Mouse (Mus musculus) adrenal gland, postnatal 10 days (tissue): ENCODE results near the gene Prnd. TPM values are rescaled to one million over a fixed set of nuclear protein-coding genes. Genes with fewer than 3 reads are reported as not detected.

ENCODE experiments used
- DNase-seq: peaks from one replicate; pipeline ENCODE4 v3.0.0; 2021; ENCODE audit warnings: mixed read lengths
- long read RNA-seq, 2 experiments: library from polyadenylated mRNA; stranded (forward); transcript quantifications; one replicate each; pipeline ENCODE4 v2.0.0; 2021
- total RNA-seq, 2 experiments: library from RNA; stranded (reverse); gene quantifications; 2 replicates each; pipeline ENCODE4 v1.2.3; 2021

Gene Prnd
- total RNA-seq, result 10 to 100 TPM in 1 of 2 experiments, 1 to 10 TPM in 1; 6.3 to 15.8 TPM
- long read RNA-seq, experiment 1, partial matches to known transcripts, result 0 of 5 reads
- long read RNA-seq, experiment 1, other reads (novel, unspliced or antisense), result 0 of 5 reads
- long read RNA-seq, experiment 2, transcript Prnd-203 (3 exons, 1,938 nt), result major isoform, 6 of 12 reads
- long read RNA-seq, experiment 2, partial matches to known transcripts, result 0 of 12 reads
- long read RNA-seq, experiment 2, other reads (novel, unspliced or antisense), result 1 of 12 reads

GRCm38 (mm10) chr2:131950598-131951095 is at the start of gene Prnd:
TSS of gene Prnd (plus strand) at chr2:131950861.
- peak; percentile 20 for DNase-seq

GRCm38 (mm10) chr2:131902423-131902822 is 48.2 kb upstream of the Prnd start:
- DNase-seq, result no peak

GRCm38 (mm10) chr2:131902867-131903266 is 47.8 kb upstream of the Prnd start:
- DNase-seq, result peak; percentile 18

DNA sequence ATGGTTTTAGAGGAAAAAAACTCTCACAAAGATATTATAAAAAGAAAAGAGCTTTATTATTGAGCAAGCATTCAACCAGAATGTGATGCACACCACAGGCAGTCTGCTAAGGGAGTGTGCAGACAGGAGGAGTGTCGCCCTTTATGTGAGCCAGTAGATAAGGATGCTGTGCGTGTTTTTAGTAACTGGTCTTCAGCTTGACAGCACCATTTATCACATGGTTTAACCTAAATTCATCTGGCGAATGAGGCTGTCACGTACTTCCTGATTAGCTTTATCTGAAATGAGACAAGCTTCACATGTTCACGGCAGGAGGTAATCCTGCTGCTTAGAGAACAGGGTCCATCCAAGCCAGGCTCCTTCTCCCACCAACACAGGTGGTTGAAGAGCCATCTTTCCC is 45.6 kb upstream of the Prnd start:
- no peak for DNase-seq

GRCm38 (mm10) chr2:131905776-131906175 is 44.9 kb upstream of the Prnd start:
- DNase-seq, result no peak

- no peak for DNase-seq
Measured at GRCm38 (mm10) chr2:131906266-131906665, 44.4 kb upstream of the Prnd start.

- DNase-seq, result peak; percentile 79
Measured at GRCm38 (mm10) chr2:131906846-131907245, 43.8 kb upstream of the Prnd start.

DNA sequence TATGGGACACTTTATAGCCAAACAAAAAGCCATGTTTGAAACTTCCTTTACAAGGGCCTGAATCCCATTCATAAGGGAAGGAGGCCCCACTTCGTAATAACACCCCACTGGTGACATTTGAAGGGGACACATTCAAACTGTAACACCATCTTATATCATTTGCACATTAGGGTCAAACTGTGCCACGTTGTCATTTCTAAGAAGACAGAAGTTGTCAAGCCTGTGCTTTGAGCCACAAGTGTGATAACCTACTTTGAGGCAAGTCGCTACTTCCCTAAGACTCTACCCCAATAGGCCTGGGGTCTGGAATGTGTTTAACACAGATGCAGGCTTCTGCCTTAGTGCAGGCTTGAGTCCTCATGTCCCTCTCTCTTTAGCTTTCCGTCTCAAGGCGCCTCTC is 43.4 kb upstream of the Prnd start:
- DNase-seq, result no peak

DNA sequence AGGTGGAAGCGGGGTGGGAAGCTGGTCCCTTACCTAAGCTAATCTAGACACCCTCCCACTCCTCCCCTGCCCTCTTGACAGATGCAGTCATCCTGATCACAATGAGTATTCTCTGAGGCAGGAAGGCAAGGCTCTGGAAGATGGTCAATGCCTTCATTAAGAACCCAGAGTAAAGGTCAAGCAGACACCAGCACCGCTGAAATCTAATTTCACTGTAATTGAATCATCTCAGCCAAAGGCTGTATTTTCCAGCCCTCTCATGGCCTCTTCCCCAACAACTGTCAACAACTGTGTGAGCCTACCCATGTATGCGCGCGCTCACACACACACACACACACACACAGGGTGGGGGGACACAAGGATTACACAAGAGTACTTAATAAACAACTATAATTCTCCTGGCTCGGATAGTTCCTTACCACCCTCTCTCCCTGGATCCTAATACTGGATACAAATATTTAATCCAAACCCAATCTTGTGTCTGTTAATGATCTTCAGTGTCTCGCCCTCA is 42.3 kb upstream of the Prnd start:
- DNase-seq, result peak; percentile 16

- no peak for DNase-seq
Measured at GRCm38 (mm10) chr2:131908906-131909305, 41.8 kb upstream of the Prnd start.

DNA sequence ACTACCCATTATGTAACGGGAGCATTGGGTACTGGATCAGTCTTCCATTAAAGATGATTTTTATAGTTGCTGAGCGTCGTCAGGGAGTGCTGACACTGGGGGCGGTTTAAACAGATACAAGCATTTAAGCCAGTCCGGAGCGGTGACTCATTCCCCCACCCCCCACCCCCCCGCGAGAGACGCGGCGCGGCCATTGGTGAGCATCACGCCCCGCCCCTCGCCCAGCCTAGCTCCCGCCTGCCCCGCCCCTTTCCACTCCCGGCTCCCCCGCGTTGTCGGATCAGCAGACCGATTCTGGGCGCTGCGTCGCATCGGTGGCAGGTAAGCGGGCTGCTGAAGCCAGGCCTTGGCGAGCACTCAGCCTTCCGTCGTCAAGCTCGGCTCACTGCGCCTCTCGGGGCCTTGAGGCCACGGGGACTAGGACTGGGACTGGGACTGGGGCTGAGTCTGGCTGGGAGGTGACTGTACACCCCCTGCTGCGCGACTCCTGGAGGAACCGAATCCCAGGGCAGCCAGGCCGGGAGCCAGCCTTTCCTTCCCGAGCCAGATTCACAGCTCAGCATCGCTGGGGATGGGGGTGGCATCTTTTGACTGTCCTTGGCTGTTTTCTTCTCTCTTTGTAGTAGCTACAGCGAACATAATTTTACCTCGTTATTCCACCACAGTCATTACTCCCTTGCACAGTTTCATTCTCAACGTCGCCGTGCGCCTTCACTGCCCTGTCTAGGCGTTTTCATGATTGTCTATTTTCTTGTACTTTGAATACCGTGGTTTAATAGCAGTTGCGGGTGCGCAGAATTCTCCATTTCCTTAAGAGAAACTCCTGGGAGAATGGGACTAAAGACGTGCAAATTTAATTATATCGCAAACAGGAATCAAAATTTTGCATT is 40.7 kb upstream of the Prnd start, which contains the start of the genes Prnp and Prn:
Prnp (plus strand) TSS at position 246 of the 890 bp plus-strand sequence.
Prn (plus strand) TSS at position 275 of the 890 bp plus-strand sequence.
- DNase-seq, result peak; percentile 95

GRCm38 (mm10) chr2:131910847-131911246 is 39.8 kb upstream of the Prnd start:
- no peak for DNase-seq

DNA sequence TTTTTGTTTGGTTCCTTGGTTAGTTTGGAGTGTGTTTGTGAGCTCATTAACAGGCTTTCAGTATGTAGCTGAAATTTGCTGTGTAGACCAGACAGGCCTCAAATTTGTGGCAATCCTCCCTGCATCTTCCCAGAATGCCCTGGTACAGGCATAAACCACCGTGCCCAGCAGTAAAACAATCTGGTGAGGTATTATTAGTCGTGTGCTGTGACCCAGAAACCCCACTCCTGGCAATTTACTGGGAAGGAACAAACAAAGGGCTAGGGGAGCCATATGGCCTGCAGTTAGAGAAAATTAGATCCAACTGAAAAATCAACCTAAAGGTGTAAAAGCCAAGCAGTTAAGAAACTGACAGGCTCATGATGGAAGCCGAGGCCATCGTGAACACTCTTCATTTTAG is 39.3 kb upstream of the Prnd start:
- DNase-seq, result no peak

GRCm38 (mm10) chr2:131912526-131913258 is 38.0 kb upstream of the Prnd start:
- DNase-seq, result no peak

DNA sequence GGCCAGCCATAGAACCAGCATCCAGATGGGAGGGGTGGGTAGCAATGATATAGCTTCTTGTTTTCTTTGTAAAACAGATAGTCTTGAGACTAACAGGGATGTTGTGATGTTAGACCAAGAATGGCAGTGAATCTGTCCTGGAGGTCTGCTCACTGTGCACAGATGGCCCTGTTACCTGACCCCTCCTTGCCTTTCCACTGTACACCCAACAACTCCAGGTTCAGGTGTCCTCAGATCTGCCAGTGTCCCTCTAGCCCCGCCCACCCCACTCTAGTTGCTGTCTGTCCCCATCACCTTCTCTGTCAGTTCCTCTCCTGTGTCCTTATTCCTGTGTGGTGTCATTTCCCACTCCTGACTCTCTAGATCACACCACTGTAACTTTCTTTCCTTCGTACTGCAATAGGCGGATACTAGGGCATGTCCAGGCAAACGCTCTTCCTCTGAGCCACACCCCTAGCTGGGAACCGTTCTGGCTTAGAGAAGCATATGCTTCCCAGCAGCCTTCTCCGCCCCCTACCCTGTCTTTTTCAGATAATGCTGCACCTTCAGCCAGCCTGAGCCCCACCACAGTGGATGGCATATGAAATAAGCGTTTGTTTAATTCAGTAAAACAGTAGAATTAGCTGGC is 18.3 kb upstream of the Prnd start:
- DNase-seq, result no peak

DNA sequence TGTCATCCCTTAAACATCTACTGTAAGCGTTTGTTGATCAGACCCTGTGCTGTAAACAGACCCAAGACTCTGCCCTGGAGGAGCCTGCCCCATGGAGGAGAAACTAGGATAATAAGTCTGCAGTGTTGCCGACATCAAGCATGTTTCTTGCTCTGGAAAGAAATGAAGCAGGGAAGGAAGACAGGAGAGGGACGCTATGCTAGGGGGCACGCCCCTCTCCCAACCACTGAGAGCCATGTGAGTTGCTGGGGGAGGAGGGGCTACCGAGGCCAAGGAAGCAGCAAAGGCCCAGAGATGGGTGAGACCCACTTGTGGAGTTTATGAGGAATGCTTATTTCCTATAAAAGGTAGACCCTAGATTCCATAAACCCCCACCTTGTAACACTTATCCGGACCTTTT is 17.6 kb upstream of the Prnd start:
- no peak for DNase-seq

DNA sequence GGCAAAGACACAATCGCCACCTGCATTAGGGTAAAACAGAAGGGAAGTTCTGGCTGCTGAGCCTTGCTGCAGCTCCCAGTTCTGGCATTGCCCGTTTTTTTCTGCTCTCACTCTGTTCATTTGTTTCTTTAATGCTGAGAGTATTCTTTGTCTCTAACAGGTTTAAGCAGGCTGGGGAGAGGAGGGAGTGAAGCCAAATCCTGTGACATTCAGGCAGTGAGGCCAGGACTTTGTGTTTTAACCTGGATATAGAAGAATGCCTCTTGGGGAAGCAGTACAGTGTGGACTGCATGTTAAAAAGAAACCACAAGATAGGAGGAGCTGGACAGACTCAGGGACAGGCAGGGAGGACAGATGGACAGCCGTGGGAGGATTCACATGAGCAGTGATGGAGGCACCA is 17.1 kb upstream of the Prnd start:
- DNase-seq, result no peak

DNA sequence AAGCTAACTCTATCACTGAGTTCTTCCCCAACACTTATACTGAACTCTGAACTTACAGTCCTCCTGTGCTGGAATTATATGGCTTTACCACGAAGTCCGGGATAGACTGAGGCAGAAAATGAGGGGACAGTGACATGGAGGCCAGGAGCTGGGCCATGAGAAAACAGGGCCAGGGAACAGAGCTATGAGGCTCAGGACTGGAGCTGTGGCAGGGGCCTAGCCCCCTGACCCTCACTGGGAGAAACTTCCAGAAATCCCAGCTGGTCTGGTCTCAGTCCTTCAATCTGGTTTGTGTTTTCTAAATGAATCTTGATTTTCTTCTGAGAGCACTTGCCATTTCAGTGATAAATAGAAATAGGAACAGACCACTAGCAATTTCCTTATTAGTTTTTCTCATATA is 16.4 kb upstream of the Prnd start:
- DNase-seq, result no peak

GRCm38 (mm10) chr2:131935390-131936105 is 15.1 kb upstream of the Prnd start:
- peak; percentile 52 for DNase-seq

DNA sequence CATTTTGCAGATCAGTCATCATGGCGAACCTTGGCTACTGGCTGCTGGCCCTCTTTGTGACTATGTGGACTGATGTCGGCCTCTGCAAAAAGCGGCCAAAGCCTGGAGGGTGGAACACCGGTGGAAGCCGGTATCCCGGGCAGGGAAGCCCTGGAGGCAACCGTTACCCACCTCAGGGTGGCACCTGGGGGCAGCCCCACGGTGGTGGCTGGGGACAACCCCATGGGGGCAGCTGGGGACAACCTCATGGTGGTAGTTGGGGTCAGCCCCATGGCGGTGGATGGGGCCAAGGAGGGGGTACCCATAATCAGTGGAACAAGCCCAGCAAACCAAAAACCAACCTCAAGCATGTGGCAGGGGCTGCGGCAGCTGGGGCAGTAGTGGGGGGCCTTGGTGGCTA is 14.3 kb upstream of the Prnd start:
- no peak for DNase-seq
